Mouse (Mus musculus): ENCODE results near the gene Sln. TPM values are rescaled to one million over a fixed set of nuclear protein-coding genes. Genes with fewer than 3 reads are reported as not detected.

Gene Sln
- polyA plus RNA-seq, 2 experiments, result 0.10 TPM; not detected in 1

GRCm38 (mm10) chr9:53857864-53858263 is 7.9 kb downstream of the Sln start:
- no peak overlapping the region for H3K4me2 ChIP-seq (ENCODE audit: low read depth)
- H3K9me3 ChIP-seq (ENCODE audit: control insufficient read depth, low read length), result no peaks in the 10 kb centered on the region
- H3K4me3 ChIP-seq (ENCODE audit: insufficient read depth in 1 of 2, low read depth in 2 of 2, low read length in 2 of 2), result no peak overlapping the region
- no peaks in the 10 kb centered on the region for H3K36me3 ChIP-seq (replicated peaks; ENCODE audit: control insufficient read depth, insufficient read depth, low read depth)
- TF ChIP-seq CTCF (IDR thresholded peaks at IDR 0.05; ENCODE audit: low read depth) (no peak), EP300 (IDR thresholded peaks at IDR 0.05; ENCODE audit: low read depth) (no peak)
- no peak overlapping the region for H3K9ac ChIP-seq (replicated peaks)
- DNase-seq (ENCODE audit: low read depth in 3 of 3, low spot score in 3 of 3), result no peak
- H3K4me1 ChIP-seq (replicated peaks; ENCODE audit: control insufficient read depth in 2 of 2, insufficient read depth in 2 of 2, low read length in 1 of 2), result no peaks in the 10 kb centered on the region
- 49% methylated on average over 5 of the region's 5 CpGs for WGBS (ENCODE audit: insufficient replicate concordance)
- H3K27ac ChIP-seq, result no peak overlapping the region
- no peak for ATAC-seq (ENCODE audit: insufficient read depth)
- no peaks in the 10 kb centered on the region for H3K27me3 ChIP-seq (ENCODE audit: control insufficient read depth, insufficient read depth, low read length)

- ATAC-seq (ENCODE audit: insufficient read depth), result no peak
- Histone ChIP-seq H3K4me3 (ENCODE audit: insufficient read depth in 1 of 2, low read depth in 2 of 2, low read length in 2 of 2) (no peak overlapping the region), H3K36me3 (replicated peaks; ENCODE audit: control insufficient read depth, insufficient read depth, low read depth) (no peaks in the 10 kb centered on the region), H3K4me1 (replicated peaks; ENCODE audit: control insufficient read depth in 2 of 2, insufficient read depth in 2 of 2, low read length in 1 of 2) (no peaks in the 10 kb centered on the region), H3K4me2 (ENCODE audit: low read depth) (no peak overlapping the region), H3K9me3 (ENCODE audit: control insufficient read depth, low read length) (no peaks in the 10 kb centered on the region), H3K9ac (replicated peaks) (no peak overlapping the region), H3K27ac (no peak overlapping the region), H3K27me3 (ENCODE audit: control insufficient read depth, insufficient read depth, low read length) (no peaks in the 10 kb centered on the region)
- DNase-seq (ENCODE audit: low read depth in 3 of 3, low spot score in 3 of 3), result no peak
- TF ChIP-seq EP300 (IDR thresholded peaks at IDR 0.05; ENCODE audit: low read depth) (no peak), CTCF (IDR thresholded peaks at IDR 0.05; ENCODE audit: low read depth) (no peak)
- WGBS (ENCODE audit: insufficient replicate concordance), result 74% methylated on average over 8 of the region's 8 CpGs
These were observed 23.3 kb downstream of the Sln start for GRCm38 (mm10) chr9:53873239-53873638.

- 37% methylated on average over 2 of the region's 2 CpGs for WGBS (ENCODE audit: insufficient replicate concordance)
- ATAC-seq (ENCODE audit: insufficient read depth) (no peak), DNase-seq (ENCODE audit: low read depth in 3 of 3, low spot score in 3 of 3) (no peak)
- Histone ChIP-seq H3K4me3 (ENCODE audit: insufficient read depth in 1 of 2, low read depth in 2 of 2, low read length in 2 of 2) (no peak overlapping the region), H3K4me1 (replicated peaks; ENCODE audit: control insufficient read depth in 2 of 2, insufficient read depth in 2 of 2, low read length in 1 of 2) (no peaks in the 10 kb centered on the region), H3K27ac (no peak overlapping the region), H3K9ac (replicated peaks) (no peak overlapping the region), H3K36me3 (replicated peaks; ENCODE audit: control insufficient read depth, insufficient read depth, low read depth) (no peaks in the 10 kb centered on the region), H3K4me2 (ENCODE audit: low read depth) (no peak overlapping the region), H3K27me3 (ENCODE audit: control insufficient read depth, insufficient read depth, low read length) (no peaks in the 10 kb centered on the region), H3K9me3 (ENCODE audit: control insufficient read depth, low read length) (no peaks in the 10 kb centered on the region)
- TF ChIP-seq EP300 (IDR thresholded peaks at IDR 0.05; ENCODE audit: low read depth), result no peak
- TF ChIP-seq CTCF (IDR thresholded peaks at IDR 0.05; ENCODE audit: low read depth), result no peak
These were observed 27.5 kb downstream of the Sln start for GRCm38 (mm10) chr9:53877423-53877822.

GRCm38 (mm10) chr9:53883588-53884280 is 33.8 kb downstream of the Sln start:
- Histone ChIP-seq H3K36me3 (replicated peaks; ENCODE audit: control insufficient read depth, insufficient read depth, low read depth) (no peaks in the 10 kb centered on the region), H3K4me3 (ENCODE audit: insufficient read depth in 1 of 2, low read depth in 2 of 2, low read length in 2 of 2) (no peak overlapping the region), H3K27ac (no peak overlapping the region), H3K4me1 (replicated peaks; ENCODE audit: control insufficient read depth in 2 of 2, insufficient read depth in 2 of 2, low read length in 1 of 2) (no peaks in the 10 kb centered on the region), H3K9ac (replicated peaks) (no peak overlapping the region), H3K27me3 (ENCODE audit: control insufficient read depth, insufficient read depth, low read length) (no peaks in the 10 kb centered on the region), H3K4me2 (ENCODE audit: low read depth) (no peak overlapping the region), H3K9me3 (ENCODE audit: control insufficient read depth, low read length) (no peaks in the 10 kb centered on the region)
- no peak for TF ChIP-seq CTCF (IDR thresholded peaks at IDR 0.05; ENCODE audit: low read depth)
- TF ChIP-seq EP300 (IDR thresholded peaks at IDR 0.05; ENCODE audit: low read depth), result no peak
- DNase-seq (ENCODE audit: low read depth in 3 of 3, low spot score in 3 of 3) (no peak), ATAC-seq (ENCODE audit: insufficient read depth) (no peak)
- WGBS (ENCODE audit: insufficient replicate concordance), result 85% methylated on average over 23 of the region's 23 CpGs

GRCm38 (mm10) chr9:53890075-53890474 is 40.1 kb downstream of the Sln start:
- Histone ChIP-seq H3K36me3 (replicated peaks; ENCODE audit: control insufficient read depth, insufficient read depth, low read depth) (no peaks in the 10 kb centered on the region), H3K27me3 (ENCODE audit: control insufficient read depth, insufficient read depth, low read length) (no peaks in the 10 kb centered on the region), H3K4me3 (ENCODE audit: insufficient read depth in 1 of 2, low read depth in 2 of 2, low read length in 2 of 2) (no peak overlapping the region), H3K9ac (replicated peaks) (no peak overlapping the region), H3K9me3 (ENCODE audit: control insufficient read depth, low read length) (no peaks in the 10 kb centered on the region), H3K4me2 (ENCODE audit: low read depth) (no peak overlapping the region), H3K27ac (no peak overlapping the region), H3K4me1 (replicated peaks; ENCODE audit: control insufficient read depth in 2 of 2, insufficient read depth in 2 of 2, low read length in 1 of 2) (no peaks in the 10 kb centered on the region)
- TF ChIP-seq CTCF (IDR thresholded peaks at IDR 0.05; ENCODE audit: low read depth) (peak; percentile 20; the same call in 1 of the 2 replicates), EP300 (IDR thresholded peaks at IDR 0.05; ENCODE audit: low read depth) (no peak)
- no peak for ATAC-seq (ENCODE audit: insufficient read depth)
- 4% methylated on average over 1 of the region's 1 CpGs for WGBS (ENCODE audit: insufficient replicate concordance)
- no peak for DNase-seq (ENCODE audit: low read depth in 3 of 3, low spot score in 3 of 3)
